In genomic region chr13:54944411-54945157, GRCm38 (mm10) we compare ENCODE assay signal across 9 mouse cellular contexts. TPM values are rescaled to one million over a fixed set of nuclear protein-coding genes. Genes with fewer than 3 reads are reported as not detected.
DNase-seq lines count a peak whose midpoint lies in the region; ATAC-seq lines count a peak whose summit lies in the region.
"Had no signal": no experiment of that assay in that cellular context is flagged by ENCODE, and none has a peak within 500 bp of the region (broad histone marks: within the 10 kb centered on the region; RNA-seq: fewer than 3 reads in every experiment).

No protein-coding gene starts in this region.

- H3K9ac ChIP-seq in forebrain, embryonic 15.5 days (replicated peaks): no peak overlapping the region
- H3K9ac ChIP-seq in forebrain, embryonic 11.5 days (ENCODE audit: low read length): no peak overlapping the region
- peak overlapping the region; percentile 16; the same call in 1 of the 2 replicates for H3K9ac ChIP-seq in midbrain, embryonic 15.5 days
- H3K9ac ChIP-seq in midbrain, embryonic 16.5 days (ENCODE audit: low read depth, low read length): no peak overlapping the region
- H3K9ac ChIP-seq in hindbrain, embryonic 14.5 days: no peak overlapping the region
- H3K9ac ChIP-seq: heart, embryonic 13.5 days; stomach, embryonic 15.5 days had no signal

- intact Hi-C loops in gastrocnemius, postnatal 36 days (cut with DNase I): no loop called here

- no peak for ATAC-seq in forebrain, embryonic 15.5 days (replicated peaks)
- no peak for ATAC-seq in forebrain, embryonic 11.5 days (replicated peaks; ENCODE audit: low FRiP score)
- no peak for ATAC-seq in midbrain, embryonic 15.5 days (replicated peaks)
- no peak for ATAC-seq in midbrain, embryonic 16.5 days
- ATAC-seq in hindbrain, embryonic 14.5 days (ENCODE audit: low FRiP score): no peak; the same call in 1 of the 2 replicates

- 0 out of 2 replicates have a peak, but pooled peaks cover 3% of the 10 kb centered on the region for H3K27me3 ChIP-seq in forebrain, embryonic 15.5 days
- peaks cover 28% of the 10 kb centered on the region for H3K27me3 ChIP-seq in forebrain, embryonic 11.5 days (ENCODE audit: control insufficient read depth, insufficient read depth, low read length)
- peaks cover 22% of the 10 kb centered on the region for H3K27me3 ChIP-seq in midbrain, embryonic 15.5 days (replicated peaks)
- peaks cover 10% of the 10 kb centered on the region; the same call in 1 of the 2 replicates for H3K27me3 ChIP-seq in midbrain, embryonic 16.5 days (ENCODE audit: control insufficient read depth, insufficient read depth, low read depth, low read length)
- peaks cover 30% of the 10 kb centered on the region for H3K27me3 ChIP-seq in hindbrain, embryonic 14.5 days (ENCODE audit: control insufficient read depth, insufficient read depth, low read length)

- DNase-seq in forebrain, embryonic 11.5 days (ENCODE audit: low spot score): no peak
- DNase-seq in brain, adult 2 months (ENCODE audit: low read depth, low spot score): peak; percentile 61
- DNase-seq in hindbrain, embryonic 14.5 days (ENCODE audit: low spot score): peak; percentile 62
- no peak for DNase-seq in gastrocnemius, postnatal 36 days

- no peak overlapping the region for H3K4me2 ChIP-seq in forebrain, embryonic 15.5 days (replicated peaks)
- no peak overlapping the region for H3K4me2 ChIP-seq in forebrain, embryonic 11.5 days (ENCODE audit: low read depth, low read length, severe bottlenecking)
- no peak overlapping the region for H3K4me2 ChIP-seq in midbrain, embryonic 15.5 days
- H3K4me2 ChIP-seq in midbrain, embryonic 16.5 days (ENCODE audit: low read length): no peak overlapping the region
- H3K4me2 ChIP-seq in hindbrain, embryonic 14.5 days (replicated peaks): no peak overlapping the region
- H3K4me2 ChIP-seq: heart, embryonic 13.5 days; stomach, embryonic 15.5 days had no signal

- no peak overlapping the region for H3K4me3 ChIP-seq in forebrain, embryonic 15.5 days
- no peak overlapping the region for H3K4me3 ChIP-seq in forebrain, embryonic 11.5 days (ENCODE audit: low read depth, low read length)
- no peak overlapping the region for H3K4me3 ChIP-seq in midbrain, embryonic 15.5 days
- no peak overlapping the region for H3K4me3 ChIP-seq in midbrain, embryonic 16.5 days (ENCODE audit: low read depth, low read length)
- H3K4me3 ChIP-seq in hindbrain, embryonic 14.5 days (replicated peaks; ENCODE audit: low read length): no peak overlapping the region
- H3K4me3 ChIP-seq: heart, embryonic 13.5 days; stomach, embryonic 15.5 days had no signal

- peaks cover 35% of the 10 kb centered on the region for H3K4me1 ChIP-seq in forebrain, embryonic 15.5 days
- H3K4me1 ChIP-seq in forebrain, embryonic 11.5 days (replicated peaks; ENCODE audit: control insufficient read depth, insufficient read depth, low read length): peaks cover 6% of the 10 kb centered on the region
- H3K4me1 ChIP-seq in midbrain, embryonic 15.5 days: peaks cover 24% of the 10 kb centered on the region
- H3K4me1 ChIP-seq in midbrain, embryonic 16.5 days (ENCODE audit: control insufficient read depth, insufficient read depth, low read length): peaks cover 18% of the 10 kb centered on the region
- peaks cover 7% of the 10 kb centered on the region for H3K4me1 ChIP-seq in hindbrain, embryonic 14.5 days (replicated peaks; ENCODE audit: control insufficient read depth, insufficient read depth, low read length)

- no peaks in the 10 kb centered on the region for H3K9me3 ChIP-seq in forebrain, embryonic 15.5 days
- H3K9me3 ChIP-seq in forebrain, embryonic 11.5 days (ENCODE audit: control insufficient read depth, low read length): no peaks in the 10 kb centered on the region
- H3K9me3 ChIP-seq in midbrain, embryonic 15.5 days: no peaks in the 10 kb centered on the region
- no peaks in the 10 kb centered on the region for H3K9me3 ChIP-seq in midbrain, embryonic 16.5 days (replicated peaks; ENCODE audit: control insufficient read depth, low read length, poor library complexity, severe bottlenecking)
- no peaks in the 10 kb centered on the region for H3K9me3 ChIP-seq in hindbrain, embryonic 14.5 days (ENCODE audit: control insufficient read depth, low read length)
- H3K9me3 ChIP-seq: heart, embryonic 13.5 days; stomach, embryonic 15.5 days had no signal

- H3K36me3 ChIP-seq in forebrain, embryonic 15.5 days: no peaks in the 10 kb centered on the region
- H3K36me3 ChIP-seq in forebrain, embryonic 11.5 days (ENCODE audit: control insufficient read depth, insufficient read depth, low read length): no peaks in the 10 kb centered on the region
- H3K36me3 ChIP-seq in midbrain, embryonic 15.5 days (replicated peaks): no peaks in the 10 kb centered on the region
- H3K36me3 ChIP-seq in midbrain, embryonic 16.5 days (ENCODE audit: control insufficient read depth, insufficient read depth, low read length): no peaks in the 10 kb centered on the region
- no peaks in the 10 kb centered on the region for H3K36me3 ChIP-seq in hindbrain, embryonic 14.5 days (replicated peaks; ENCODE audit: control insufficient read depth, insufficient read depth)
- H3K36me3 ChIP-seq: heart, embryonic 13.5 days; stomach, embryonic 15.5 days had no signal

- H3K27ac ChIP-seq in forebrain, embryonic 15.5 days (replicated peaks): 0 out of 2 replicates have a peak overlapping the region, but pooled peaks have one; percentile 9
- no peak overlapping the region for H3K27ac ChIP-seq in forebrain, embryonic 11.5 days (ENCODE audit: low read depth, low read length)
- peak overlapping the region; percentile 31; the same call in 1 of the 2 replicates for H3K27ac ChIP-seq in midbrain, embryonic 15.5 days
- no peak overlapping the region for H3K27ac ChIP-seq in midbrain, embryonic 16.5 days (ENCODE audit: low read length)
- no peak overlapping the region; the same call in 1 of the 2 replicates for H3K27ac ChIP-seq in hindbrain, embryonic 14.5 days
- H3K27ac ChIP-seq: heart, embryonic 13.5 days; stomach, embryonic 15.5 days had no signal

- WGBS in forebrain, embryonic 15.5 days: 21% methylated on average over 9 of the region's 9 CpGs
- 47% methylated on average over 9 of the region's 9 CpGs for WGBS in forebrain, embryonic 11.5 days
- WGBS in midbrain, embryonic 15.5 days: 35% methylated on average over 9 of the region's 9 CpGs
- WGBS in midbrain, embryonic 16.5 days: 29% methylated on average over 9 of the region's 9 CpGs
- WGBS in hindbrain, embryonic 14.5 days: 32% methylated on average over 9 of the region's 9 CpGs

RNA-seq across cellular contexts. Expression of gene Unc5a, which starts 4.6 kb away (rescaled TPM):
- 16.6 and 16.9 TPM in 2 replicates for polyA plus RNA-seq in forebrain, embryonic 15.5 days (2015; fragmentation: Nextera tagmentation; extraction: Ambion mirVana)
- polyA plus RNA-seq in forebrain, embryonic 11.5 days (2014; fragmentation: Nextera tagmentation; extraction: Ambion mirVana): 2.9 and 3.7 TPM in 2 replicates
- polyA plus RNA-seq in midbrain, embryonic 15.5 days (2015; fragmentation: Nextera tagmentation; extraction: Ambion mirVana): 15.7 and 16.1 TPM in 2 replicates
- 14.1 and 16.3 TPM in 2 replicates for polyA plus RNA-seq in midbrain, embryonic 16.5 days (2015; fragmentation: Nextera tagmentation; extraction: Ambion mirVana)
- 15.3 and 16.9 TPM in 2 replicates for polyA plus RNA-seq in hindbrain, embryonic 14.5 days (2014; fragmentation: Nextera tagmentation; extraction: Ambion mirVana)
- 1 to 10 TPM; 7.1 to 8.6 TPM for total RNA-seq in gastrocnemius, postnatal 36 days (2021)

Comparison
In these comparisons a context has a peak if more than half of its experiments do, and no peak if none do; other contexts are left out.
1. H3K27ac ChIP-seq: peak in forebrain, embryonic 15.5 days (single experiment) and midbrain, embryonic 15.5 days (single experiment); none in forebrain, embryonic 11.5 days (single experiment), midbrain, embryonic 16.5 days (single experiment) and hindbrain, embryonic 14.5 days (single experiment).
2. DNase-seq: peak in brain, adult 2 months (single experiment) and hindbrain, embryonic 14.5 days (single experiment); none in forebrain, embryonic 11.5 days (single experiment) and gastrocnemius, postnatal 36 days (0 of 2).